Mouse (Mus musculus): ENCODE measurements at regions not wholly inside any gene's neighbourhood (a gene's known extent, or its start where the extent isn't known, plus 50 kb on each side); places are given as distances from the start of the nearest gene placed in this dataset.

DNA sequence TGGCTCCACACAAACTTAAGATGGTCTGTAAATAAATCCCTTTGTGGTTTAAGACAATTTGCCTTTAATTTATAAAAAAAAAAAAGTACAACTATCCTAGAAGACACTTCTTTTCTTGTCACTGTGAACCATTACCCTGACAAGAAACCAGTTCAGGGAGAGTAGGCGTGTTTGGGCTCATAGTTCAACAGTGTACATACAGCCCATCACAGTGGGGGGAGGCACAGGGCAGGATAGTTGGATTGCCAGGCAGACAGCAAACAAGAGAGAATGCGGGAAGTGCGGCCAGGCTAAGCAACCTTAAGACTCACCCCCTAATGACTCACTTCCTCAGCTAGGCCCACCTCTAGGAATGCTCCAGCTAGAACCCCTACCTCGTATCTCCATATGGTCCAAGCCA is 119.2 kb upstream of the Rybp start:
- TF ChIP-seq HCFC1 (IDR thresholded peaks at IDR 0.05; ENCODE audit: borderline replicate concordance, insufficient read depth, low read length) (no peak), ZC3H11A (IDR thresholded peaks at IDR 0.05; ENCODE audit: borderline replicate concordance, low read depth, low read length) (no peak), MAFK (IDR thresholded peaks at IDR 0.05; ENCODE audit: insufficient read depth, low read depth, low read length) (no peak), CHD2 (IDR thresholded peaks at IDR 0.05; ENCODE audit: low read depth, low read length) (no peak), ZNF384 (IDR thresholded peaks at IDR 0.05; ENCODE audit: low read depth, low read length) (no peak)

Data from ES-E14 (cell line).